Mouse (Mus musculus): ENCODE results near the gene Calcoco1.

GRCm38 (mm10) chr15:102747853-102748252 is 25.9 kb upstream of the Calcoco1 start:
- no peak for TF ChIP-seq CTCF (IDR thresholded peaks at IDR 0.05; ENCODE audit: control insufficient read depth, insufficient read depth, low read length)
- TF ChIP-seq POLR2A (IDR thresholded peaks at IDR 0.05; ENCODE audit: borderline replicate concordance, control insufficient read depth, low read depth, low read length) = no peak

Data from bone marrow, adult 2 months (tissue).